Mouse (Mus musculus): ENCODE measurements around the gene Slc16a13. TPM values are rescaled to one million over a fixed set of nuclear protein-coding genes. Genes with fewer than 3 reads are reported as not detected.

Slc16a13 gene
- total and polyA plus RNA-seq, 3 experiments = 2.2 to 4.0 (median 2.8) TPM

- Histone ChIP-seq H3K36me3 (ENCODE audit: control insufficient read depth, insufficient read depth, low read length) (peaks cover 3% of the 10 kb centered on the region), H3K27me3 (ENCODE audit: control insufficient read depth, insufficient read depth, low read length) (no peaks in the 10 kb centered on the region), H3K79me2 (replicated peaks; ENCODE audit: control insufficient read depth, insufficient read depth, low read length) (no peaks in the 10 kb centered on the region), H3K4me3 (peak overlapping the region; percentile 70), H3K4me1 (ENCODE audit: control insufficient read depth, insufficient read depth, low read length) (peaks cover 9% of the 10 kb centered on the region), H3K27ac (peak overlapping the region; percentile 86), H3K9ac (ENCODE audit: low read depth, low read length) (peak overlapping the region; percentile 76)
- peak; percentile 59; the same call in 1 of the 2 replicates for TF ChIP-seq POLR2A (IDR thresholded peaks at IDR 0.05; ENCODE audit: insufficient read depth, low read depth, low read length)
- 0 out of 2 replicates have a peak, but pooled peaks have one; percentile 20 for TF ChIP-seq CTCF (IDR thresholded peaks at IDR 0.05)
- TF ChIP-seq EP300 (IDR thresholded peaks at IDR 0.05; ENCODE audit: insufficient read depth, low read depth, low read length) = peak; percentile 85; the same call in 1 of the 2 replicates
- WGBS = 14% methylated on average over 14 of the region's 14 CpGs
- intact Hi-C loops (cut with DNase I) = loop anchor here (1.0 kb wide), 1 partner anchor 8 kb away; no protein-coding TSS in a partner anchor
- DNase-seq = peak; percentile 58 to 65
These were observed 988 bp upstream of the Slc16a13 start for GRCm38 (mm10) chr11:70221603-70222500.

GRCm38 (mm10) chr11:70220323-70220722 lies 541 bp downstream of the Slc16a13 start:
- Histone ChIP-seq H3K4me1 (ENCODE audit: control insufficient read depth, insufficient read depth, low read length) (peaks cover 5% of the 10 kb centered on the region), H3K27me3 (ENCODE audit: control insufficient read depth, insufficient read depth, low read length) (no peaks in the 10 kb centered on the region), H3K36me3 (ENCODE audit: control insufficient read depth, insufficient read depth, low read length) (peaks cover 3% of the 10 kb centered on the region), H3K4me3 (peak overlapping the region; percentile 70), H3K9ac (ENCODE audit: low read depth, low read length) (peak overlapping the region; percentile 57), H3K27ac (peak overlapping the region; percentile 86), H3K79me2 (replicated peaks; ENCODE audit: control insufficient read depth, insufficient read depth, low read length) (no peaks in the 10 kb centered on the region)
- TF ChIP-seq POLR2A (IDR thresholded peaks at IDR 0.05; ENCODE audit: insufficient read depth, low read depth, low read length) (no peak), CTCF (IDR thresholded peaks at IDR 0.05) (no peak), EP300 (IDR thresholded peaks at IDR 0.05; ENCODE audit: insufficient read depth, low read depth, low read length) (no peak)
- intact Hi-C loops (cut with DNase I) = no loop called here
- DNase-seq = no peak
- WGBS = 4% methylated on average over 24 of the region's 24 CpGs

DNA sequence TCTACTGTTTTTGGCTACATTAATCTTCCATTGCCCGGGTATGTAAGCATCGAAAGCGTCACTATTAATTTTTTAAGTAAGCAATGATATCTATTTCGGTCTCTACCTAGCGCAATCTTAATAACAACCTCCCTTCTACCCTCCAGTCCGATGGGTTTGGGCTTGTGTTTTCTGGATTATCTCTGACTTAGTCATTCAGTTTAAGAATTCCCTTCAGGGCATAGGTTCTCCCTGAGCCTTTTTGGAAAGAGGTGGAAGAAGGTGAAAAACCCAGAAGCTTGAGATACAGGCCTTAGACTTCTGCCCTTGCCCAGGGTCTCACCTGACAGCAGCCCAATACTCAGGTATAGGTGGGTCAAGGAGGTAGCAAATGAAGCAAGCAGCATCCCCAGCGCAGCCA lies 991 bp downstream of the Slc16a13 start:
- H3K27ac ChIP-seq = peak overlapping the region; percentile 86
- peak overlapping the region; percentile 70 for H3K4me3 ChIP-seq
- peaks cover 3% of the 10 kb centered on the region for H3K36me3 ChIP-seq (ENCODE audit: control insufficient read depth, insufficient read depth, low read length)
- DNase-seq = no peak
- no peaks in the 10 kb centered on the region for H3K27me3 ChIP-seq (ENCODE audit: control insufficient read depth, insufficient read depth, low read length)
- H3K79me2 ChIP-seq (replicated peaks; ENCODE audit: control insufficient read depth, insufficient read depth, low read length) = no peaks in the 10 kb centered on the region
- H3K4me1 ChIP-seq (ENCODE audit: control insufficient read depth, insufficient read depth, low read length) = peaks cover 5% of the 10 kb centered on the region
- intact Hi-C loops (cut with DNase I) = no loop called here
- no peak for TF ChIP-seq EP300 (IDR thresholded peaks at IDR 0.05; ENCODE audit: insufficient read depth, low read depth, low read length)
- no peak for TF ChIP-seq CTCF (IDR thresholded peaks at IDR 0.05)
- TF ChIP-seq POLR2A (IDR thresholded peaks at IDR 0.05; ENCODE audit: insufficient read depth, low read depth, low read length) = no peak
- H3K9ac ChIP-seq (ENCODE audit: low read depth, low read length) = peak overlapping the region; percentile 57
- 82% methylated on average over 7 of the region's 7 CpGs for WGBS

GRCm38 (mm10) chr11:70218741-70219470 lies 2.0 kb downstream of the Slc16a13 start:
- intact Hi-C loops (cut with DNase I) = no loop called here
- no peak overlapping the region for H3K4me3 ChIP-seq
- WGBS = 92% methylated on average over 15 of the region's 15 CpGs
- TF ChIP-seq POLR2A (IDR thresholded peaks at IDR 0.05; ENCODE audit: insufficient read depth, low read depth, low read length) = no peak
- TF ChIP-seq EP300 (IDR thresholded peaks at IDR 0.05; ENCODE audit: insufficient read depth, low read depth, low read length) = no peak
- TF ChIP-seq CTCF (IDR thresholded peaks at IDR 0.05) = no peak
- H3K4me1 ChIP-seq (ENCODE audit: control insufficient read depth, insufficient read depth, low read length) = peaks cover 5% of the 10 kb centered on the region
- no peaks in the 10 kb centered on the region for H3K79me2 ChIP-seq (replicated peaks; ENCODE audit: control insufficient read depth, insufficient read depth, low read length)
- H3K9ac ChIP-seq (ENCODE audit: low read depth, low read length) = no peak overlapping the region
- H3K27ac ChIP-seq = no peak overlapping the region
- peaks cover 2% of the 10 kb centered on the region; the same call in 1 of the 2 replicates for H3K27me3 ChIP-seq (ENCODE audit: control insufficient read depth, insufficient read depth, low read length)
- H3K36me3 ChIP-seq (ENCODE audit: control insufficient read depth, insufficient read depth, low read length) = no peaks in the 10 kb centered on the region
- no peak for DNase-seq

DNA sequence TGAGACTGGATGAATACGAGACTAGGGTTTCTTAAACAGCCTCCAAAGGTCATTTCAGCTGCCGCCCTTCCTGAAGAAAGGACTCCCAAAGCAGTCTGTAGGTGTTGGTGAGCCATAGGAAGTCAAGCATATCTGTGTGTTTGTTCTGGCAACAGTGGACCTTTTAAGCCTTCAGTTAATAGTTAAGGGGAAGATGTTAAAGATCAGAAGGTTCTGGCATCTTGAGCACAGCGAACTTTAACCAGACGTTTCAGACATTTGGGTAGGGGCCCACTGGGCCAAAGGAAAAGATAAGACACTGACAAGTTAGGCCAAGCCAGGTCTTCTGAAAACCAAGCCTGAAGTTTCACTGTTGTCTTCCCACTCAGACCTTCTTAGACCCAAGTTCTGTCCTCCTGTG lies 2.8 kb downstream of the Slc16a13 start:
- peaks cover 4% of the 10 kb centered on the region; the same call in 1 of the 2 replicates for H3K27me3 ChIP-seq (ENCODE audit: control insufficient read depth, insufficient read depth, low read length)
- peaks cover 4% of the 10 kb centered on the region for H3K4me1 ChIP-seq (ENCODE audit: control insufficient read depth, insufficient read depth, low read length)
- no peaks in the 10 kb centered on the region for H3K36me3 ChIP-seq (ENCODE audit: control insufficient read depth, insufficient read depth, low read length)
- H3K27ac ChIP-seq = no peak overlapping the region
- H3K4me3 ChIP-seq = no peak overlapping the region
- H3K9ac ChIP-seq (ENCODE audit: low read depth, low read length) = no peak overlapping the region
- no peak for DNase-seq
- H3K79me2 ChIP-seq (replicated peaks; ENCODE audit: control insufficient read depth, insufficient read depth, low read length) = no peaks in the 10 kb centered on the region
- TF ChIP-seq POLR2A (IDR thresholded peaks at IDR 0.05; ENCODE audit: insufficient read depth, low read depth, low read length) (no peak), EP300 (IDR thresholded peaks at IDR 0.05; ENCODE audit: insufficient read depth, low read depth, low read length) (no peak), CTCF (IDR thresholded peaks at IDR 0.05) (no peak)
- intact Hi-C loops (cut with DNase I) = no loop called here
- 65% methylated on average over 4 of the region's 4 CpGs for WGBS
